Mouse (Mus musculus) lung, postnatal 0 days (tissue): ENCODE data around the gene Katnbl1. TPM values are rescaled to one million over a fixed set of nuclear protein-coding genes. Genes with fewer than 3 reads are reported as not detected.

Experiments
- ATAC-seq: fragments of 200-750 bp; cut with Nextera tagmentation; 2 replicates; pipeline ENCODE4 v1.8.0; 2017; ENCODE audit warnings: moderate library complexity
- DNase-seq: peaks from one replicate; pipeline ENCODE4 v3.0.0-alpha.2; 2016; ENCODE audit warnings: low spot score
- H3K27ac ChIP-seq: fragments of 300-500 bp; sonication (generic); 2 replicates; pipeline ENCODE4 v1.5.1; 2014; ENCODE audit warnings: antibody characterized with exemption, mild to moderate bottlenecking, low read length, mixed read lengths
- H3K27me3 ChIP-seq: fragments of 300-500 bp; sonication (generic); replicated peaks from 2 replicates; pipeline ENCODE4 v1.6.1; 2014; ENCODE audit warnings: low read length, mixed read lengths; ENCODE audit not compliant: insufficient read depth
- H3K36me3 ChIP-seq: fragments of 300-500 bp; sonication (generic); 2 replicates; pipeline ENCODE4 v1.6.1; 2014; ENCODE audit warnings: low read length, mixed read lengths; ENCODE audit not compliant: insufficient read depth
- H3K4me1 ChIP-seq: fragments of 300-500 bp; sonication (generic); 2 replicates; pipeline ENCODE4 v1.6.1; 2014; ENCODE audit warnings: antibody characterized with exemption, low read depth, low read length, mixed read lengths; ENCODE audit not compliant: insufficient read depth
- H3K4me2 ChIP-seq: fragments of 300-500 bp; sonication (generic); replicated peaks from 2 replicates; pipeline ENCODE4 v1.6.1; 2014; ENCODE audit warnings: low read depth, mild to moderate bottlenecking, low read length, moderate library complexity, mixed read lengths
- H3K4me3 ChIP-seq: fragments of 300-500 bp; sonication (generic); 2 replicates; pipeline ENCODE4 v1.5.1; 2014; ENCODE audit warnings: low read depth, low read length
- H3K9ac ChIP-seq: fragments of 300-500 bp; sonication (generic); replicated peaks from 2 replicates; pipeline ENCODE4 v1.6.1; 2014; ENCODE audit warnings: low read depth, mild to moderate bottlenecking
- H3K9me3 ChIP-seq: fragments of 300-500 bp; sonication (generic); 2 replicates; pipeline ENCODE4 v1.6.1; 2016; ENCODE audit warnings: low read length, mixed read lengths
- CTCF ChIP-seq: IDR thresholded peaks from 2 replicates; pipeline ENCODE4 v1.5.1; 2016; ENCODE audit warnings: antibody characterized with exemption, mild to moderate bottlenecking
- EP300 ChIP-seq: IDR thresholded peaks from 2 replicates; pipeline ENCODE4 v1.6.1; 2016; ENCODE audit warnings: antibody characterized with exemption, mild to moderate bottlenecking, control low read depth
- WGBS: fragments of 180-500 bp; shearing (Covaris S2); extraction: QIAGEN DNeasy Blood & Tissue Kit; methylation state at CpG from one replicate; pipeline ENCODE4 v1.1.7; 2014; 5-methylcytosine and 5-hydroxymethylcytosine counted together
- polyA plus RNA-seq: library from polyadenylated mRNA; unstranded; fragments of >200 nt; fragmentation: Nextera tagmentation; extraction: Ambion mirVana; gene quantifications from 2 replicates; pipeline ENCODE4 v1.2.1, GENCODE M21; 2015

Katnbl1 gene
- polyA plus RNA-seq, 1 experiment from 2014 or later, result 22.3 TPM

DNA sequence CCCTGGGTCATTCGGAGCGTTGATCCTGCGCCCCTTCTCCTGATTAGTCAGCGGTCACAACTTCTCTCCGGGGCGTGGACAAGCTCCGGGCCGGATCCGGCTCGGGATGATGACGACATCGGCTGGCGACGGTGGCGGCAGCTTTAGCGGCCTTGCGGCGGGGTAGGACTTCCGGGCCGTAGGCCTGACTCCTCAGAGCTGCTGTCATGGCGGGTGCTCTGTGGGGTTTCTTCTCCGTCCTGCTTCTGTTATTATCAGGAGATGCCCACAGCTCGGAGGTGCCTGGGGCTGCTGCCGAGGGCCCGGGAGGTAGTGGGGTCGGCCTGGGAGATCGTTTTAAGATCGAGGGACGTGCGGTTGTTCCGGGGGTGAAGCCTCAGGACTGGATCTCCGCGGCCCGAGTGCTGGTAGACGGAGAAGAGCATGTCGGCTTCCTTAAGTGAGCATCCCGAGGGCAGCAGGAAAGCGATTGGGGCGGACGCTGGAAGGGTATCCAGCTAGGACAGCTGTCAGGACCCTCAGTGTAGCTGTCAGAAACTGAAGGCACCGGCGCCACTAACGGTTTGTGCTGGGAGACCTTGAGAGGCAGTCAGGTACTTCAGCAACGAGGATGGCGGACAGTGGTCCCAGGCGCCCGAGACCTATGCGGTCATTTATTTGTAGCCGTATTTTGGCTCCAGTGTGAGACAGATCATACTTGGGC, 76.0 kb downstream of the Katnbl1 start, which contains the start of gene Emc7:
Emc7 (plus strand) TSS at position 136 of the 703 bp plus-strand sequence.
- under 1% methylated on average over 49 of the region's 49 CpGs for WGBS
- Histone ChIP-seq H3K4me3 (peak within 1 kb of the TSS; percentile 83), H3K9me3 (no peaks in the 10 kb centered on the region), H3K4me2 (peak within 1 kb of the TSS; percentile 64), H3K27me3 (no peaks in the 10 kb centered on the region), H3K4me1 (peaks cover 8% of the 10 kb centered on the region; the same call in 1 of the 2 replicates), H3K9ac (peak within 1 kb of the TSS; percentile 86), H3K27ac (peak within 1 kb of the TSS; percentile 85), H3K36me3 (0 out of 2 replicates have a peak, but pooled peaks cover 1% of the 10 kb centered on the region)
- DNase-seq (peak; percentile 97), ATAC-seq (peak; percentile 100)
- no peak for TF ChIP-seq EP300
- no peak for TF ChIP-seq CTCF

DNA sequence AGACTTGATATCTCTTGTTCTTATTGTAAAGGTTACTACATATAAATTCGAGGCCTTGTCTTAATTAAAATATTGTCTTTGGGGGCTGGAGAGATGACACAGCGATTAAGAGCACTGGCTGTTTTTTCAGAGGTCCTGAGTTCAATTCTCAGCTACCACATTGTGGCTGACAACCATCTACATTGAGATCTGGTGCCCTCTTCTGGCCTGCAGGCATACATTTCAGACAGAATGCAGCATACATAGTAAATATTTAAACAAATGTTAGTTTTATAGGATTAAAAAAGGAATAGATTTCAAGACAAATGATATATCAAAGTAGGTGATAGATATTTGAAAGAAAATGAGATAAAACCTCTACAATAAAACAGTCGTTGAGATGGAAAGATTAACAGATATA, 81.5 kb downstream of the Katnbl1 start:
- Histone ChIP-seq H3K4me1 (peaks cover 4% of the 10 kb centered on the region; the same call in 1 of the 2 replicates), H3K4me2 (no peak overlapping the region), H3K9ac (no peak overlapping the region), H3K36me3 (0 out of 2 replicates have a peak, but pooled peaks cover 10% of the 10 kb centered on the region), H3K9me3 (no peaks in the 10 kb centered on the region), H3K27ac (no peak overlapping the region), H3K27me3 (no peaks in the 10 kb centered on the region), H3K4me3 (no peak overlapping the region)
- TF ChIP-seq EP300 (no peak), CTCF (peak; percentile 27)
- 89% methylated on average over 3 of the region's 3 CpGs for WGBS
- ATAC-seq, result no peak
- no peak for DNase-seq

Other genes starting within 250 kb of the Katnbl1 start
- gene Olfr1316, start 244.2 kb upstream of the Katnbl1 start, polyA plus RNA-seq, result not detected in 2 replicates
- gene Olfr1317, start 238.9 kb upstream of the Katnbl1 start, polyA plus RNA-seq, result not detected in 2 replicates
- 0.05 TPM in 1 of 2 replicates, not detected in the other for gene Olfr1318, start 225.0 kb upstream of the Katnbl1 start, polyA plus RNA-seq
- 11.0 and 11.9 TPM in 2 replicates for gene Lpcat4, start 139.7 kb upstream of the Katnbl1 start, polyA plus RNA-seq
- 0.02 TPM in 1 of 2 replicates, not detected in the other for gene Nutm1, start 119.9 kb upstream of the Katnbl1 start, polyA plus RNA-seq
- gene Nop10, start 117.3 kb upstream of the Katnbl1 start, polyA plus RNA-seq, result 116 and 120 TPM in 2 replicates
- 9.0 and 9.7 TPM in 2 replicates for gene Slc12a6, start 113.4 kb upstream of the Katnbl1 start, polyA plus RNA-seq
- gene Gm21985, start 112.9 kb upstream of the Katnbl1 start, polyA plus RNA-seq, result not detected in 2 replicates
- gene Emc4, start 11.2 kb upstream of the Katnbl1 start, polyA plus RNA-seq, result 120 and 138 TPM in 2 replicates
- 29.0 and 31.6 TPM in 2 replicates for gene Emc7, start 75.8 kb downstream of the Katnbl1 start, polyA plus RNA-seq
- not detected in 2 replicates for gene Chrm5, start 101.6 kb downstream of the Katnbl1 start, polyA plus RNA-seq
- gene Aven, start 113.8 kb downstream of the Katnbl1 start, polyA plus RNA-seq, result 2.4 and 3.0 TPM in 2 replicates